Mouse (Mus musculus) natural killer cell, adult 2 months (primary cell): ENCODE results near the gene Rps26.
"Not testable (repeated sequence)": the region's sequence is repeated elsewhere in the genome, so short reads cannot be mapped to it uniquely, and the experiment has no call there.

ENCODE experiments used
- DNase-seq, 2 experiments: peaks; one replicate each; pipeline ENCODE4 v3.0.0; 2022; ENCODE audit warnings: low spot score in 2 of 2

Rps26 gene

GRCm38 (mm10) chr10:128641871-128642270, 15.3 kb upstream of the Rps26 start:
- no peak for DNase-seq

- DNase-seq, result no peak
Measured at GRCm38 (mm10) chr10:128640891-128641290, 14.3 kb upstream of the Rps26 start.

- DNase-seq, result no peak
Measured at GRCm38 (mm10) chr10:128639999-128640398, 13.5 kb upstream of the Rps26 start.

- peak; percentile 61 to 64 for DNase-seq
Measured at GRCm38 (mm10) chr10:128637011-128637410, 10.5 kb upstream of the Rps26 start.

- DNase-seq, result peak; percentile 27 to 45
Measured at GRCm38 (mm10) chr10:128636561-128636960, 10.0 kb upstream of the Rps26 start.

GRCm38 (mm10) chr10:128635697-128636096, 9.2 kb upstream of the Rps26 start:
- no peak for DNase-seq

- no peak for DNase-seq
Measured at GRCm38 (mm10) chr10:128631571-128631970, 5.0 kb upstream of the Rps26 start.

GRCm38 (mm10) chr10:128630306-128630705, 3.8 kb upstream of the Rps26 start:
- not testable (repeated sequence) for DNase-seq

GRCm38 (mm10) chr10:128629746-128630145, 3.2 kb upstream of the Rps26 start:
- DNase-seq, result no peak

- DNase-seq, result no peak
Measured at GRCm38 (mm10) chr10:128627398-128628317, 1.1 kb upstream of the Rps26 start.

GRCm38 (mm10) chr10:128625287-128625894, 1.2 kb downstream of the Rps26 start:
- no peak for DNase-seq

- not testable (repeated sequence) for DNase-seq
Measured at GRCm38 (mm10) chr10:128623106-128623613, 3.4 kb downstream of the Rps26 start.

- no peak for DNase-seq
Measured at GRCm38 (mm10) chr10:128622702-128623101, 3.8 kb downstream of the Rps26 start.

GRCm38 (mm10) chr10:128621986-128622520, 4.5 kb downstream of the Rps26 start:
- no peak for DNase-seq

GRCm38 (mm10) chr10:128620241-128620640, 6.3 kb downstream of the Rps26 start:
- DNase-seq, result no peak

- DNase-seq, result not testable (repeated sequence)
Measured at GRCm38 (mm10) chr10:128619148-128619547, 7.4 kb downstream of the Rps26 start.

- DNase-seq, result no peak
Measured at GRCm38 (mm10) chr10:128618570-128618969, 8.0 kb downstream of the Rps26 start.

- DNase-seq, result not testable (repeated sequence)
Measured at GRCm38 (mm10) chr10:128615798-128616448, 10.6 kb downstream of the Rps26 start.

- no peak for DNase-seq
Measured at GRCm38 (mm10) chr10:128614934-128615333, 11.6 kb downstream of the Rps26 start.

GRCm38 (mm10) chr10:128613820-128614219, 12.7 kb downstream of the Rps26 start:
- DNase-seq, result not testable (repeated sequence)

GRCm38 (mm10) chr10:128613154-128613440, 13.4 kb downstream of the Rps26 start:
- DNase-seq, result no peak
